Mouse (Mus musculus) gastrocnemius, adult 2 months (tissue): ENCODE data around the gene Qpct. TPM values are rescaled to one million over a fixed set of nuclear protein-coding genes. Genes with fewer than 3 reads are reported as not detected.

Experiments used
- DNase-seq: peaks from one replicate; pipeline ENCODE4 v3.0.0; 2022
- H3K27ac ChIP-seq: fragments of 200-600 bp; 2 replicates; pipeline ENCODE4 v1.8.1; 2022; ENCODE audit warnings: mild to moderate bottlenecking
- H3K4me3 ChIP-seq: fragments of 200-600 bp; 2 replicates; pipeline ENCODE4 v1.8.1; 2022; ENCODE audit warnings: mild to moderate bottlenecking, moderate library complexity
- CTCF ChIP-seq: fragments of 200-600 bp; IDR thresholded peaks from 2 replicates; pipeline ENCODE4 v1.8.1; 2022; ENCODE audit warnings: antibody characterized with exemption, mild to moderate bottlenecking, moderate library complexity
- intact Hi-C: fragments of 180-260 bp; cut with DNase I; formaldehyde crosslinking; loops from one replicate; pipeline ENCODE4 v1.15.1; 2025
- total RNA-seq, 2 experiments: library from RNA; stranded (reverse); gene quantifications; 2 replicates each; pipeline ENCODE4 v1.2.3; 2021

Gene Qpct
- total RNA-seq, 2 experiments from 2014 or later: 2.4 to 3.8 TPM

GRCm38 (mm10) chr17:79032782-79033181 lies 18.9 kb upstream of the Qpct start:
- intact Hi-C loops: no loop called here
- DNase-seq: no peak
- no peak overlapping the region for H3K27ac ChIP-seq
- no peak overlapping the region for H3K4me3 ChIP-seq
- no peak for TF ChIP-seq CTCF

- intact Hi-C loops: no loop called here
- no peak overlapping the region for H3K4me3 ChIP-seq
Measured at GRCm38 (mm10) chr17:79039660-79040059, 12.0 kb upstream of the Qpct start.

GRCm38 (mm10) chr17:79043705-79044104 lies 8.0 kb upstream of the Qpct start:
- no peak for TF ChIP-seq CTCF
- intact Hi-C loops: no loop called here
- H3K4me3 ChIP-seq: no peak overlapping the region
- H3K27ac ChIP-seq: no peak overlapping the region
- no peak for DNase-seq

More at GRCm38 (mm10) chr17:79039660-79040059, 12.0 kb upstream of the Qpct start:
- no peak overlapping the region for H3K27ac ChIP-seq
- TF ChIP-seq CTCF: no peak
- no peak for DNase-seq

GRCm38 (mm10) chr17:79052088-79052812 lies 544 bp downstream of the Qpct start:
- DNase-seq: peak; percentile 78
- Histone ChIP-seq H3K4me3 (peak overlapping the region; percentile 78), H3K27ac (peak overlapping the region; percentile 49; the same call in 1 of the 2 replicates)
- TF ChIP-seq CTCF: no peak
- intact Hi-C loops: no loop called here

- intact Hi-C loops: no loop called here
- no peak for TF ChIP-seq CTCF
- Histone ChIP-seq H3K4me3 (no peak overlapping the region), H3K27ac (no peak overlapping the region)
- DNase-seq: no peak
Measured at GRCm38 (mm10) chr17:79058271-79058670, 6.6 kb downstream of the Qpct start.

GRCm38 (mm10) chr17:79060221-79060620 lies 8.5 kb downstream of the Qpct start:
- no peak for TF ChIP-seq CTCF
- no peak for DNase-seq

GRCm38 (mm10) chr17:79064250-79064649 lies 12.5 kb downstream of the Qpct start:
- H3K27ac ChIP-seq: no peak overlapping the region
- no peak overlapping the region for H3K4me3 ChIP-seq
- DNase-seq: no peak
- intact Hi-C loops: no loop called here
- TF ChIP-seq CTCF: no peak

More at GRCm38 (mm10) chr17:79060221-79060620, 8.5 kb downstream of the Qpct start:
- intact Hi-C loops: no loop called here
- no peak overlapping the region for H3K4me3 ChIP-seq
- H3K27ac ChIP-seq: no peak overlapping the region

- H3K27ac ChIP-seq: peak overlapping the region; percentile 53
Measured at GRCm38 (mm10) chr17:79068581-79068980, 16.9 kb downstream of the Qpct start.

GRCm38 (mm10) chr17:79069019-79069418 lies 17.3 kb downstream of the Qpct start:
- Histone ChIP-seq H3K27ac (peak overlapping the region; percentile 53), H3K4me3 (peak overlapping the region; percentile 40)
- no peak for TF ChIP-seq CTCF
- intact Hi-C loops: no loop called here
- DNase-seq: peak; percentile 37

More at GRCm38 (mm10) chr17:79068581-79068980, 16.9 kb downstream of the Qpct start:
- peak overlapping the region; percentile 40 for H3K4me3 ChIP-seq
- no peak for TF ChIP-seq CTCF
- no peak for DNase-seq
- intact Hi-C loops: no loop called here

- no peak for DNase-seq
- Histone ChIP-seq H3K27ac (peak overlapping the region; percentile 35; the same call in 1 of the 2 replicates), H3K4me3 (no peak overlapping the region)
- TF ChIP-seq CTCF: no peak
- intact Hi-C loops: no loop called here
Measured at GRCm38 (mm10) chr17:79069766-79070480, 18.2 kb downstream of the Qpct start.

GRCm38 (mm10) chr17:79071951-79072350 lies 20.2 kb downstream of the Qpct start:
- intact Hi-C loops: no loop called here
- no peak for TF ChIP-seq CTCF
- no peak for DNase-seq
- H3K27ac ChIP-seq: no peak overlapping the region
- no peak overlapping the region for H3K4me3 ChIP-seq

- intact Hi-C loops: no loop called here
- no peak overlapping the region for H3K27ac ChIP-seq
- no peak overlapping the region for H3K4me3 ChIP-seq
- no peak for DNase-seq
- TF ChIP-seq CTCF: no peak
Measured at GRCm38 (mm10) chr17:79076974-79077847, 25.5 kb downstream of the Qpct start.

GRCm38 (mm10) chr17:79077848-79078146 lies 26.1 kb downstream of the Qpct start:
- no peak for DNase-seq
- TF ChIP-seq CTCF: no peak
- no peak overlapping the region for H3K27ac ChIP-seq
- H3K4me3 ChIP-seq: no peak overlapping the region
- intact Hi-C loops: no loop called here
